Mouse (Mus musculus): ENCODE data around the gene Igf1r.

The Igf1r gene

GRCm38 (mm10) chr7:68228491-68228890, 275.9 kb downstream of the Igf1r start:
- no peak for DNase-seq (ENCODE audit: low spot score in 2 of 2)

GRCm38 (mm10) chr7:68230831-68231230, 278.2 kb downstream of the Igf1r start:
- no peak for DNase-seq (ENCODE audit: low spot score in 2 of 2)

GRCm38 (mm10) chr7:68232521-68232920, 279.9 kb downstream of the Igf1r start:
- DNase-seq (ENCODE audit: low spot score in 2 of 2) = no peak

GRCm38 (mm10) chr7:68233619-68234223, 281.1 kb downstream of the Igf1r start:
- no peak for DNase-seq (ENCODE audit: low spot score in 2 of 2)

- no peak for DNase-seq (ENCODE audit: low spot score in 2 of 2)
Measured at GRCm38 (mm10) chr7:68236817-68237216, 284.2 kb downstream of the Igf1r start.

- no peak for DNase-seq (ENCODE audit: low spot score in 2 of 2)
Measured at GRCm38 (mm10) chr7:68239220-68239827, 286.7 kb downstream of the Igf1r start.

- DNase-seq (ENCODE audit: low spot score in 2 of 2) = no peak
Measured at GRCm38 (mm10) chr7:68241205-68241604, 288.6 kb downstream of the Igf1r start.

GRCm38 (mm10) chr7:68245681-68246080, 293.1 kb downstream of the Igf1r start:
- no peak for DNase-seq (ENCODE audit: low spot score in 2 of 2)

- no peak for DNase-seq (ENCODE audit: low spot score in 2 of 2)
Measured at GRCm38 (mm10) chr7:68246249-68246648, 293.6 kb downstream of the Igf1r start.

- peak in 1 of 2 experiments; percentile 20 for DNase-seq (ENCODE audit: low spot score in 2 of 2)
Measured at GRCm38 (mm10) chr7:68250411-68250810, 297.8 kb downstream of the Igf1r start.

GRCm38 (mm10) chr7:68250902-68251301, 298.3 kb downstream of the Igf1r start:
- no peak for DNase-seq (ENCODE audit: low spot score in 2 of 2)

- DNase-seq (ENCODE audit: low spot score in 2 of 2) = no peak
Measured at GRCm38 (mm10) chr7:68257767-68258166, 305.1 kb downstream of the Igf1r start.

- DNase-seq (ENCODE audit: low spot score in 2 of 2) = no peak
Measured at GRCm38 (mm10) chr7:68258326-68259150, 305.9 kb downstream of the Igf1r start.

GRCm38 (mm10) chr7:68259523-68260081, 307.0 kb downstream of the Igf1r start:
- DNase-seq (ENCODE audit: low spot score in 2 of 2) = no peak

GRCm38 (mm10) chr7:68262612-68263200, 310.1 kb downstream of the Igf1r start:
- no peak for DNase-seq (ENCODE audit: low spot score in 2 of 2)

- no peak for DNase-seq (ENCODE audit: low spot score in 2 of 2)
Measured at GRCm38 (mm10) chr7:68263346-68264027, 310.9 kb downstream of the Igf1r start.

- DNase-seq (ENCODE audit: low spot score in 2 of 2) = no peak
Measured at GRCm38 (mm10) chr7:68264028-68264453, 311.4 kb downstream of the Igf1r start, which contains the start of gene Pgpep1l. TSS of gene Pgpep1l (minus strand) at chr7:68264233.

- DNase-seq (ENCODE audit: low spot score in 2 of 2) = peak in 1 of 2 experiments; percentile 63
Measured at GRCm38 (mm10) chr7:68264531-68264930, 311.9 kb downstream of the Igf1r start.

GRCm38 (mm10) chr7:68265391-68265790, 312.8 kb downstream of the Igf1r start:
- no peak for DNase-seq (ENCODE audit: low spot score in 2 of 2)

- no peak for DNase-seq (ENCODE audit: low spot score in 2 of 2)
Measured at GRCm38 (mm10) chr7:68266691-68267090, 314.1 kb downstream of the Igf1r start.

GRCm38 (mm10) chr7:68270551-68270950, 317.9 kb downstream of the Igf1r start:
- no peak for DNase-seq (ENCODE audit: low spot score in 2 of 2)

Data from natural killer cell, adult 2 months (primary cell).